Mouse (Mus musculus) megakaryocyte, embryonic 14.5 days (primary cell): ENCODE results near the gene Ttc23.

Experiments
- FLI1 ChIP-seq: IDR thresholded peaks from 2 replicates; pipeline ENCODE4 v1.6.1; 2012; ENCODE audit warnings: low read length, inconsistent platforms, mixed read lengths
- GATA1 ChIP-seq: IDR thresholded peaks from 3 replicates; pipeline ENCODE4 v1.6.1; 2012; ENCODE audit warnings: mixed read lengths, low read length, inconsistent platforms, borderline replicate concordance

- TF ChIP-seq GATA1, result no peak
- TF ChIP-seq FLI1, result no peak
Measured at GRCm38 (mm10) chr7:67775623-67776022, 128.4 kb downstream of the Ttc23 start.
